ENCODE assay signal across 16 mouse cellular contexts in genomic region chr13:59798306-59798705, GRCm38 (mm10). TPM values are rescaled to one million over a fixed set of nuclear protein-coding genes. Genes with fewer than 3 reads are reported as not detected.
"Had no signal": no experiment of that assay in that cellular context is flagged by ENCODE, and none has a peak within 500 bp of the region (broad histone marks: within the 10 kb centered on the region; RNA-seq: fewer than 3 reads in every experiment).

No protein-coding gene starts in this region.

- H3K4me1 ChIP-seq: limb, embryonic 12.5 days; midbrain, embryonic 13.5 days; neural tube, embryonic 15.5 days; stomach, embryonic 15.5 days had no signal

- H3K4me3 ChIP-seq: limb, embryonic 12.5 days; midbrain, embryonic 13.5 days; myocyte; neural tube, embryonic 15.5 days; stomach, embryonic 15.5 days had no signal

- H3K27me3 ChIP-seq: limb, embryonic 12.5 days; midbrain, embryonic 13.5 days; neural tube, embryonic 15.5 days; stomach, embryonic 15.5 days had no signal

- H3K9ac ChIP-seq: limb, embryonic 12.5 days; midbrain, embryonic 13.5 days; neural tube, embryonic 15.5 days; stomach, embryonic 15.5 days had no signal

- H3K4me2 ChIP-seq: limb, embryonic 12.5 days; midbrain, embryonic 13.5 days; neural tube, embryonic 15.5 days; stomach, embryonic 15.5 days had no signal

- H3K9me3 ChIP-seq: limb, embryonic 12.5 days; midbrain, embryonic 13.5 days; neural tube, embryonic 15.5 days; stomach, embryonic 15.5 days had no signal

- H3K27ac ChIP-seq: limb, embryonic 12.5 days; midbrain, embryonic 13.5 days; neural tube, embryonic 15.5 days; stomach, embryonic 15.5 days had no signal

- ATAC-seq: intestine, postnatal 0 days; midbrain, embryonic 13.5 days had no signal

- DNase-seq: kidney, adult 8-10 months; kidney, postnatal 25 days; thymus, postnatal 36 days had no signal

RNA-seq across cellular contexts. Expression of gene Gm49354, which starts 16.3 kb away (rescaled TPM):
- polyA plus RNA-seq: intestine, postnatal 0 days; kidney, embryonic 16.5 days; limb, embryonic 12.5 days; liver, adult 2 months; lung, embryonic 16.5 days; midbrain, embryonic 13.5 days; midbrain, postnatal 0 days; myocyte; neural tube, embryonic 11.5 days; neural tube, embryonic 15.5 days; stomach, embryonic 15.5 days; testis, adult 2 months; thymus, postnatal 0 days had no signal

RNA-seq across cellular contexts. Expression of gene 1700014D04Rik, which starts 51.8 kb away (rescaled TPM):
- polyA plus RNA-seq: intestine, postnatal 0 days; kidney, embryonic 16.5 days; liver, adult 2 months; myocyte; stomach, embryonic 15.5 days; thymus, postnatal 0 days had no signal
